Mouse (Mus musculus) adrenal gland, adult (tissue): ENCODE data around the gene Ifit1bl1.

Experiments
- DNase-seq, 2 experiments: peaks; one replicate each; pipeline ENCODE4 v3.0.0; 2022 to 2023; ENCODE audit warnings: low spot score in 1 of 2; ENCODE audit not compliant: inconsistent age in 2 of 2

Gene Ifit1bl1

DNA sequence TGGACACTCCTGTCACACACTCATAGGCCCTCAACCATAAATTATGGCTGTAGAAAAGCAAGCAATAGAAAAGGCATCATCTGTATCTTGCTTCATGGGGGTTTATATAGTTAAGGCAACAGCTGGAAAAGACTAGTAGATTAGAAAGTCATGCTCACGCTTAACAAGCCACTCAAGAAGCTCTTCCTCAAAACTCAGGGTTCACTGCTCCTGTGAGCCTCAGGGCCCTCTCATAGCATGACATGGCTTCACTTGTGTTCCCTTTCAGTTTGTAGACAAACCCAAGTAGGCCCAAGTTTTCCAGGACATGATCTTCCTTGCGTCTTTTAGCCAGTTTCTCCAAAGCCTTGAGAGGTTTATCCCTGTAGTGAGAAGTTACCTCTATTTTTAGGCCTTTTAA is 8.3 kb downstream of the Ifit1bl1 start:
- peak in 1 of 2 experiments; percentile 21 for DNase-seq

DNA sequence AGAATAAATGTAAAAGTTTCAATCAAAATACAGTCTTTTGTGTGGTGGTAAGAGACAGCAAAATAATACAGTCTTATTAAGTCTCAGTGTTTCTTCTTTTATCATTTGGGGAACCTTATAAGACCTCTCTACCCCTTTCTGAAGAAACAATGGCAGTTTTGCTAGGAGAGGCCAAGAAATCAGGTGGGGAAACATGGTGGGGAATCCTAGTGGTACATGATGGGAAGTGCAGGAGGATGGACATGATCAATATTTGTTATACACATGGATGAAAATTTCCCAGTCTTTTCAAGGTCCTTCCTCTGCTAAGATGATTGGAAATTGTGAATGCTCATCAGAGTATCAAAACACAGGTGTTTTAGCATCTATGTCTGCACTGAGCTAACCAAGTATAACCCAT is 12.8 kb downstream of the Ifit1bl1 start:
- DNase-seq: no peak

GRCm38 (mm10) chr19:34587898-34588692 is 13.7 kb downstream of the Ifit1bl1 start:
- peak in 1 of 2 experiments; percentile 51 for DNase-seq

DNA sequence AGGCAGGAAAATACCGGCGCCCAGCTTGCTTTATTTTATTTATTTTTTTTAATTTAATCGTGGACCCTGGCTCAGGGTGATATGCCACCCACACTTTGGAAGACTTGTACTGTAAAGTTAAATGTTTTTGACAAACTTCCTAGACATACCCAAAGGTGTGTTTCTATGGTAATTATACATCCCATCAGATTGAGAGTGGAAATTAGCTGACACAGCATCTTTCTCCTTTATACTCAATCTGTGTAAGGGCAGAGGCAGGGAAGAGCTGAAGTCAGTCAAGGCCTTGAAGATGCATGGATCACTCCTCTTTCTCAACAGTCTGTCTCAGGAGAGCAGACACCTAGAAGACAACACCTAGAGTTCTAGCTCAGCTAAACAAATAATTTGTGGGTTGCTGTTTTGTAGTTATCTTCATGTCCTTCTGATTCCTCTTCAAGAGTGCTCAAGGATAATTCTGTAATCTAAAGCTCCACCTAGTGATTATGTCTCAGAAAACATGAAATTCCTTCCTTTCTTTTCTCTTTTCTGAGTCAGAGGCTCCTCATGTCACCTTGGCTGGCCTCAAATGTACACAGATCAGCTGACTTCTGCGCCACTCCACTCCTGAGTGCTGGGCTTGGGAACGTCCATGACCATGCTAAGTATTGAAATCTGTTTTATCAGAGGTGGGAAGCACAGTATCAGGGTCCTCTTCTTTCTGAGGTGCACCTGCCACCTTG is 15.9 kb downstream of the Ifit1bl1 start:
- DNase-seq: peak in 1 of 2 experiments; percentile 63

GRCm38 (mm10) chr19:34583126-34583766 is 18.5 kb downstream of the Ifit1bl1 start, which contains the start of gene Ifit3:
Gene Ifit3, plus strand, starts transcription at chr19:34583531.
- DNase-seq: peak; percentile 56 to 76

- peak in 1 of 2 experiments; percentile 35 for DNase-seq
These were observed 19.1 kb downstream of the Ifit1bl1 start for GRCm38 (mm10) chr19:34582696-34583095.

GRCm38 (mm10) chr19:34577121-34577520 is 24.6 kb downstream of the Ifit1bl1 start:
- DNase-seq: no peak

DNA sequence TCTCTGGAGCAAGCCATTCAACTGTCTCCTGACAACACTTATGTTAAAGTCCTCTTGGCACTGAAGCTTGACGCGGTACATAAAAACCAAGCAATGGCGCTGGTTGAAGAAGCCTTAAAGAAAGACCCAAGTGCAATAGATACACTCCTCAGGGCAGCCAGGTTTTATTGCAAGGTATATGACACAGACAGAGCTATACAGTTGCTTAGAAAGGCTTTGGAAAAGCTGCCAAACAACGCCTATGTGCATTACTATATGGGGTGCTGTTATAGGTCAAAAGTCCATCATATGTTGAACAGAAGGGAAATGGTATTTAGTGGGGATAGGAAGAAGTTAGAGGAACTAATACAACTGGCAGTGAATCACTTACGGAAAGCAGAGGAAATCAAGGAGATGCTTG is 28.1 kb downstream of the Ifit1bl1 start:
- no peak for DNase-seq

GRCm38 (mm10) chr19:34571080-34571479 is 30.7 kb downstream of the Ifit1bl1 start:
- no peak for DNase-seq

GRCm38 (mm10) chr19:34569896-34570476 is 31.8 kb downstream of the Ifit1bl1 start:
- peak in 1 of 2 experiments; percentile 65 for DNase-seq

GRCm38 (mm10) chr19:34568988-34569895 is 32.5 kb downstream of the Ifit1bl1 start:
- no peak for DNase-seq

GRCm38 (mm10) chr19:34566178-34566784 is 35.5 kb downstream of the Ifit1bl1 start:
- DNase-seq: no peak

DNA sequence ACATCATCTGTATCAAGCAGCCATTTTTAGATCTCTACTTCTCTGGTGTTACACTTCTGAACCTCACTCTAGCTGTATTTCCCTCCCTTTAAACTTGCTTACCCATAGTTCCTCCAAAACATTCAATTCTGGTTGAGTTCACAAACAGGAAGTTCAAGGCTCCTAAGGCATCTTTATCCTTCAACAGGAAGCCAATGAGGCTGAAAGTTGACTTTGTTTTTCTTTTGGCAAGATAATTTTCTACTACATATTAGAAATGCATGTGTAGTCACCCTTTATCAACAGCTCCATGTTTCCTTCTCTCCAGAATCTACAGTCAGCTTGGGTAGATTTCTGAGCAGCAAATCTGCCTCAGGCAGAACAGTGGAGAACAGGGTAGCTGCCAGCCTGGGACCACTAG is 39.2 kb downstream of the Ifit1bl1 start:
- no peak for DNase-seq

- no peak for DNase-seq
These were observed 45.1 kb downstream of the Ifit1bl1 start for GRCm38 (mm10) chr19:34556621-34557020.

GRCm38 (mm10) chr19:34554061-34554460 is 47.7 kb downstream of the Ifit1bl1 start:
- DNase-seq: no peak

- DNase-seq: no peak
These were observed 48.2 kb downstream of the Ifit1bl1 start for GRCm38 (mm10) chr19:34553522-34553921.

DNA sequence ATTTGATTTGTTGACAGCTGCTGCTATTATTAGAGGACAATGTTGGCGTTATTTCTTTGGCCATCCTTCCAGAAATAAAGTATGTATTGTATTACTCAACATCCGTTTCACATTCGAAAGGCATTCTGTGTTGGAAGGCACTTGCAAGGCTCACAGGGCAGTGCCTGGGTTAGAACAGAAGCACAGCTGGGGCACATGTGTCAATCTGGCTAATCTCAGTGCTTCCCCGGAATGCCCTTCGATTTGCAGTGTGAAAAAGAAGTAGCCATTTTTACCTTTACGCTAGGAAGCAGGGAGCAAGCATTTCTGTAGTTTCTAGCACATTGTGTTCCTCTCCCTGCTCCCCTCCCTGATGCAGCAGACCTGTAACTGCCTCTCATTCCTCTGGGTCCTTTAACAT is 48.7 kb downstream of the Ifit1bl1 start:
- no peak for DNase-seq

- DNase-seq: no peak
These were observed 49.8 kb downstream of the Ifit1bl1 start for GRCm38 (mm10) chr19:34551981-34552380.

DNA sequence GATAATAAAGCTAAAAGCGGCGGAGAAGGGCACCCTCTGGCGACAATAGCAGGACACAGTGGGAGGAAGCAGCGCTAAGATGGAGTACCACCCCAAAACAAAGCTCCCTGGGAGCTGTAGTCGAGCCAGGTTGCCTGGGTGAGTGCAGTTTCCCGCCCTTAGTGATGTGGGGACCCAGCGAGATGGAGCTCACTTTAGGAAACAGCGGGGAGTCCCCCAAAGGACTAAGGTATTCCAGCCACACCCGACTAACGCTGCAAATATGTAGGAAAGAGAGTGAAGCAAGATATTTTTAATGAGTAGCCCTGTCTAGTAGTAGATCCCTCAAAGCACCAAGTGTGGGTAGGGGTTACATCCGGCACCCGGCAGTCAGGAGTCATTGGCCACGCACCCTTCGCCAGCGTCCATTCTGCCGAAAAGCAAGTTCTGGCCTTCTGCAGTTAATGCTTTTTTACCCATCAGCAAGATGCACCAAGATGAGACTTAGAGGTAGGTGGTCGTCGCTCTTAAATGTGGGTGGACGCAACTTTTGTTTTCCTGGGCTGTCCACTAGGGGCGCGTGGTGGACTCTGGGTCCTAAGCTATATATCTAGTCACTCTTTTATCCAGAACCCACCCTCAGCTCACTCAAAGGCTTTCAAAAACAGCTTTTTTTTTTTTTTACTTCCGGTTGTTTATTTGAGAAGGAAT is 51.1 kb downstream of the Ifit1bl1 start, which contains the start of gene Ifit2:
Gene Ifit2, plus strand, starts transcription at position 161 of the 690 bp plus-strand sequence.
- peak; percentile 67 to 87 for DNase-seq
